Mouse (Mus musculus): ENCODE measurements around the gene Il2ra. TPM values are rescaled to one million over a fixed set of nuclear protein-coding genes. Genes with fewer than 3 reads are reported as not detected.

The Il2ra gene
- polyA plus RNA-seq, 1 experiment from 2014 or later, result not detected

- no peak overlapping the region for H3K4me3 ChIP-seq
- 93% methylated on average over 2 of the region's 2 CpGs for WGBS
- no peaks in the 10 kb centered on the region for H3K9me3 ChIP-seq (replicated peaks)
Measured at GRCm38 (mm10) chr2:11657581-11657980, 15.0 kb downstream of the Il2ra start.

GRCm38 (mm10) chr2:11659263-11659662, 16.7 kb downstream of the Il2ra start:
- WGBS, result 30% methylated on average over 2 of the region's 2 CpGs
- H3K4me3 ChIP-seq, result no peak overlapping the region
- no peaks in the 10 kb centered on the region for H3K4me1 ChIP-seq
- no peaks in the 10 kb centered on the region for H3K9me3 ChIP-seq (replicated peaks)
- no peak overlapping the region for H3K9ac ChIP-seq
- H3K27ac ChIP-seq, result no peak overlapping the region
- no peaks in the 10 kb centered on the region for H3K27me3 ChIP-seq
- ATAC-seq (ENCODE audit: low FRiP score), result 0 out of 2 replicates have a peak, but pooled peaks have one; percentile 22
- no peaks in the 10 kb centered on the region for H3K36me3 ChIP-seq
- H3K4me2 ChIP-seq (replicated peaks), result no peak overlapping the region

More at GRCm38 (mm10) chr2:11657581-11657980, 15.0 kb downstream of the Il2ra start:
- ATAC-seq (ENCODE audit: low FRiP score), result no peak
- H3K9ac ChIP-seq, result no peak overlapping the region
- H3K27me3 ChIP-seq, result no peaks in the 10 kb centered on the region
- no peaks in the 10 kb centered on the region for H3K36me3 ChIP-seq
- H3K27ac ChIP-seq, result no peak overlapping the region
- H3K4me2 ChIP-seq (replicated peaks), result no peak overlapping the region
- no peaks in the 10 kb centered on the region for H3K4me1 ChIP-seq

GRCm38 (mm10) chr2:11662143-11662906, 19.7 kb downstream of the Il2ra start:
- H3K4me3 ChIP-seq, result no peak overlapping the region
- no peaks in the 10 kb centered on the region for H3K9me3 ChIP-seq (replicated peaks)
- H3K4me1 ChIP-seq, result no peaks in the 10 kb centered on the region
- no peak overlapping the region for H3K27ac ChIP-seq
- no peak overlapping the region for H3K4me2 ChIP-seq (replicated peaks)
- H3K36me3 ChIP-seq, result no peaks in the 10 kb centered on the region
- no peak for ATAC-seq (ENCODE audit: low FRiP score)
- no peaks in the 10 kb centered on the region for H3K27me3 ChIP-seq
- H3K9ac ChIP-seq, result no peak overlapping the region
- 78% methylated on average over 6 of the region's 6 CpGs for WGBS

- ATAC-seq (ENCODE audit: low FRiP score), result no peak
- H3K4me1 ChIP-seq, result no peaks in the 10 kb centered on the region
- H3K27me3 ChIP-seq, result no peaks in the 10 kb centered on the region
- no peak overlapping the region for H3K4me2 ChIP-seq (replicated peaks)
- no peaks in the 10 kb centered on the region for H3K9me3 ChIP-seq (replicated peaks)
- no peak overlapping the region for H3K9ac ChIP-seq
- H3K27ac ChIP-seq, result no peak overlapping the region
- 100% methylated on average over 1 of the region's 1 CpGs for WGBS
- no peaks in the 10 kb centered on the region for H3K36me3 ChIP-seq
- no peak overlapping the region for H3K4me3 ChIP-seq
Measured at GRCm38 (mm10) chr2:11662907-11663230, 20.3 kb downstream of the Il2ra start.

- peak overlapping the region; percentile 16; the same call in 1 of the 2 replicates for H3K4me3 ChIP-seq
- peak; percentile 85 for ATAC-seq (ENCODE audit: low FRiP score)
- WGBS, result 7% methylated on average over 10 of the region's 10 CpGs
Measured at GRCm38 (mm10) chr2:11663961-11664360, 21.4 kb downstream of the Il2ra start.

GRCm38 (mm10) chr2:11664367-11664766, 21.8 kb downstream of the Il2ra start:
- H3K27ac ChIP-seq, result no peak overlapping the region
- H3K9ac ChIP-seq, result no peak overlapping the region
- no peaks in the 10 kb centered on the region for H3K9me3 ChIP-seq (replicated peaks)
- WGBS, result 41% methylated on average over 6 of the region's 6 CpGs
- no peaks in the 10 kb centered on the region for H3K27me3 ChIP-seq
- H3K36me3 ChIP-seq, result no peaks in the 10 kb centered on the region
- H3K4me1 ChIP-seq, result no peaks in the 10 kb centered on the region
- 0 out of 2 replicates have a peak, but pooled peaks have one; percentile 50 for ATAC-seq (ENCODE audit: low FRiP score)
- peak overlapping the region; percentile 16; the same call in 1 of the 2 replicates for H3K4me3 ChIP-seq
- peak overlapping the region; percentile 34 for H3K4me2 ChIP-seq (replicated peaks)

More at GRCm38 (mm10) chr2:11663961-11664360, 21.4 kb downstream of the Il2ra start:
- Histone ChIP-seq H3K9me3 (replicated peaks) (no peaks in the 10 kb centered on the region), H3K36me3 (no peaks in the 10 kb centered on the region), H3K4me1 (no peaks in the 10 kb centered on the region), H3K27ac (no peak overlapping the region), H3K27me3 (no peaks in the 10 kb centered on the region), H3K9ac (no peak overlapping the region), H3K4me2 (replicated peaks) (peak overlapping the region; percentile 34)

GRCm38 (mm10) chr2:11664806-11665205, 22.2 kb downstream of the Il2ra start:
- no peaks in the 10 kb centered on the region for H3K36me3 ChIP-seq
- no peaks in the 10 kb centered on the region for H3K4me1 ChIP-seq
- no peak overlapping the region for H3K4me3 ChIP-seq
- H3K4me2 ChIP-seq (replicated peaks), result no peak overlapping the region
- 91% methylated on average over 4 of the region's 4 CpGs for WGBS
- no peak overlapping the region for H3K9ac ChIP-seq
- no peak for ATAC-seq (ENCODE audit: low FRiP score)
- H3K27ac ChIP-seq, result no peak overlapping the region
- H3K9me3 ChIP-seq (replicated peaks), result no peaks in the 10 kb centered on the region
- no peaks in the 10 kb centered on the region for H3K27me3 ChIP-seq

GRCm38 (mm10) chr2:11665326-11665725, 22.7 kb downstream of the Il2ra start:
- Histone ChIP-seq H3K9ac (no peak overlapping the region), H3K9me3 (replicated peaks) (no peaks in the 10 kb centered on the region), H3K27me3 (no peaks in the 10 kb centered on the region), H3K36me3 (no peaks in the 10 kb centered on the region), H3K4me3 (no peak overlapping the region), H3K4me2 (replicated peaks) (no peak overlapping the region), H3K27ac (no peak overlapping the region), H3K4me1 (no peaks in the 10 kb centered on the region)
- no peak for ATAC-seq (ENCODE audit: low FRiP score)
- 86% methylated on average over 3 of the region's 3 CpGs for WGBS

GRCm38 (mm10) chr2:11672144-11672543, 29.5 kb downstream of the Il2ra start:
- H3K4me2 ChIP-seq (replicated peaks), result no peak overlapping the region
- ATAC-seq (ENCODE audit: low FRiP score), result no peak
- no peaks in the 10 kb centered on the region for H3K4me1 ChIP-seq
- no peaks in the 10 kb centered on the region for H3K9me3 ChIP-seq (replicated peaks)
- no peak overlapping the region for H3K4me3 ChIP-seq
- no peak overlapping the region for H3K9ac ChIP-seq
- no peaks in the 10 kb centered on the region for H3K36me3 ChIP-seq
- no peak overlapping the region for H3K27ac ChIP-seq
- no peaks in the 10 kb centered on the region for H3K27me3 ChIP-seq
- WGBS, result 20% methylated on average over 3 of the region's 3 CpGs

- no peak overlapping the region for H3K4me3 ChIP-seq
- no peaks in the 10 kb centered on the region for H3K36me3 ChIP-seq
- H3K27me3 ChIP-seq, result no peaks in the 10 kb centered on the region
- 79% methylated on average over 7 of the region's 7 CpGs for WGBS
- H3K4me2 ChIP-seq (replicated peaks), result no peak overlapping the region
- no peak overlapping the region for H3K9ac ChIP-seq
- H3K9me3 ChIP-seq (replicated peaks), result no peaks in the 10 kb centered on the region
- H3K27ac ChIP-seq, result no peak overlapping the region
- no peak for ATAC-seq (ENCODE audit: low FRiP score)
- H3K4me1 ChIP-seq, result no peaks in the 10 kb centered on the region
Measured at GRCm38 (mm10) chr2:11679626-11680025, 37.0 kb downstream of the Il2ra start.

- Histone ChIP-seq H3K36me3 (no peaks in the 10 kb centered on the region), H3K9me3 (replicated peaks) (no peaks in the 10 kb centered on the region), H3K4me1 (no peaks in the 10 kb centered on the region), H3K9ac (no peak overlapping the region), H3K4me3 (no peak overlapping the region), H3K4me2 (replicated peaks) (no peak overlapping the region), H3K27me3 (no peaks in the 10 kb centered on the region), H3K27ac (no peak overlapping the region)
- 58% methylated on average over 4 of the region's 4 CpGs for WGBS
- ATAC-seq (ENCODE audit: low FRiP score), result no peak
Measured at GRCm38 (mm10) chr2:11682712-11683111, 40.1 kb downstream of the Il2ra start.

- H3K27me3 ChIP-seq, result no peaks in the 10 kb centered on the region
- H3K9me3 ChIP-seq (replicated peaks), result no peaks in the 10 kb centered on the region
- no peaks in the 10 kb centered on the region for H3K4me1 ChIP-seq
- no peak for ATAC-seq (ENCODE audit: low FRiP score)
- no peak overlapping the region for H3K4me2 ChIP-seq (replicated peaks)
- H3K27ac ChIP-seq, result no peak overlapping the region
- H3K9ac ChIP-seq, result no peak overlapping the region
- H3K36me3 ChIP-seq, result no peaks in the 10 kb centered on the region
- WGBS, result 88% methylated on average over 4 of the region's 4 CpGs
- no peak overlapping the region for H3K4me3 ChIP-seq
Measured at GRCm38 (mm10) chr2:11686512-11686911, 43.9 kb downstream of the Il2ra start.

- no peak overlapping the region for H3K4me3 ChIP-seq
- no peaks in the 10 kb centered on the region for H3K9me3 ChIP-seq (replicated peaks)
- WGBS, result 28% methylated on average over 3 of the region's 3 CpGs
- ATAC-seq (ENCODE audit: low FRiP score), result no peak
- H3K27ac ChIP-seq, result no peak overlapping the region
- no peaks in the 10 kb centered on the region for H3K4me1 ChIP-seq
- no peak overlapping the region for H3K9ac ChIP-seq
- H3K27me3 ChIP-seq, result no peaks in the 10 kb centered on the region
- H3K4me2 ChIP-seq (replicated peaks), result no peak overlapping the region
- no peaks in the 10 kb centered on the region for H3K36me3 ChIP-seq
Measured at GRCm38 (mm10) chr2:11687436-11687835, 44.8 kb downstream of the Il2ra start.
